Mouse (Mus musculus) heart, embryonic 12.5 days (tissue): ENCODE results near the gene Mccc1. TPM values are rescaled to one million over a fixed set of nuclear protein-coding genes. Genes with fewer than 3 reads are reported as not detected.

Experiments used
- ATAC-seq: fragments of 200-750 bp; cut with Nextera tagmentation; 2 replicates; pipeline ENCODE4 v1.8.0; 2017; ENCODE audit warnings: moderate TSS enrichment, moderate library complexity; ENCODE audit not compliant: insufficient number of reproducible peaks, low FRiP score
- H3K27ac ChIP-seq: fragments of 300-500 bp; sonication (generic); 2 replicates; pipeline ENCODE4 v1.5.1; 2016; ENCODE audit warnings: mild to moderate bottlenecking, moderate library complexity; ENCODE audit not compliant: poor library complexity, severe bottlenecking
- H3K27me3 ChIP-seq: fragments of 300-500 bp; sonication (generic); replicated peaks from 2 replicates; pipeline ENCODE4 v1.6.1; 2016; ENCODE audit warnings: mild to moderate bottlenecking, moderate library complexity
- H3K36me3 ChIP-seq: fragments of 300-500 bp; sonication (generic); 2 replicates; pipeline ENCODE4 v1.6.1; 2016; ENCODE audit warnings: mild to moderate bottlenecking, moderate library complexity
- H3K4me1 ChIP-seq: fragments of 300-500 bp; sonication (generic); replicated peaks from 2 replicates; pipeline ENCODE4 v1.6.1; 2016; ENCODE audit warnings: mild to moderate bottlenecking
- H3K4me2 ChIP-seq: fragments of 300-500 bp; sonication (generic); 2 replicates; pipeline ENCODE4 v1.6.1; 2016; ENCODE audit warnings: mild to moderate bottlenecking, moderate library complexity
- H3K4me3 ChIP-seq: fragments of 300-500 bp; sonication (generic); 2 replicates; pipeline ENCODE4 v1.5.1; 2016; ENCODE audit warnings: mild to moderate bottlenecking
- H3K9ac ChIP-seq: fragments of 300-500 bp; sonication (generic); 2 replicates; pipeline ENCODE4 v1.6.1; 2016; ENCODE audit warnings: mild to moderate bottlenecking, moderate library complexity
- H3K9me3 ChIP-seq: fragments of 300-500 bp; sonication (generic); replicated peaks from 2 replicates; pipeline ENCODE4 v1.6.1; 2016; ENCODE audit warnings: mild to moderate bottlenecking, moderate library complexity
- WGBS: fragments of 180-500 bp; shearing (Covaris S2); methylation state at CpG from one replicate; pipeline ENCODE4 v1.1.7; 2016; 5-methylcytosine and 5-hydroxymethylcytosine counted together
- polyA plus RNA-seq: library from polyadenylated mRNA; unstranded; fragments of >200 nt; fragmentation: Nextera tagmentation; extraction: Ambion mirVana; gene quantifications from 2 replicates; pipeline ENCODE4 v1.2.1, GENCODE M21; 2016

Gene Mccc1
- polyA plus RNA-seq, 1 experiment from 2014 or later, result 50.7 TPM

DNA sequence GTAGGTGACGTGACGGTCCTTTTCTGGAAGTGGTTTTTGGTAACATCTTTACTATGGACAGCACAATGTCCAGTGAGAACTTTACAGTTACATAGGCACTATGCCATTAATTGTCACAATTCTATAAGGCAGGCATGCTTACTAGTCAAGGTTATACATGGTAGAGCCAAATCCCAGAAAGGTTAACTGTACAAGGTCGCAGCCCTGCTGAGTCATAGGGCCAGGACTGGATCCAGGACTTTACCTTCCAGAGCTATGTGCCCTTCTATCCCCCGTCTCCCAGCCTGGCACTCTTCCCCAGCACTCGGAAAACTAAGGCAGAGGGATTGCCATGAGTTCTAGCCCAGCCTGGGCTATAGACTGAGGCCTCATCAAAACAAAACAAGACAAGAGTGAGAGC, 36.6 kb downstream of the Mccc1 start:
- ATAC-seq, result no peak
- Histone ChIP-seq H3K9ac (no peak overlapping the region), H3K9me3 (no peaks in the 10 kb centered on the region), H3K4me2 (no peak overlapping the region), H3K27me3 (no peaks in the 10 kb centered on the region), H3K4me1 (no peaks in the 10 kb centered on the region), H3K27ac (no peak overlapping the region), H3K36me3 (peaks cover 51% of the 10 kb centered on the region), H3K4me3 (no peak overlapping the region)
- 88% methylated on average over 5 of the region's 5 CpGs for WGBS

DNA sequence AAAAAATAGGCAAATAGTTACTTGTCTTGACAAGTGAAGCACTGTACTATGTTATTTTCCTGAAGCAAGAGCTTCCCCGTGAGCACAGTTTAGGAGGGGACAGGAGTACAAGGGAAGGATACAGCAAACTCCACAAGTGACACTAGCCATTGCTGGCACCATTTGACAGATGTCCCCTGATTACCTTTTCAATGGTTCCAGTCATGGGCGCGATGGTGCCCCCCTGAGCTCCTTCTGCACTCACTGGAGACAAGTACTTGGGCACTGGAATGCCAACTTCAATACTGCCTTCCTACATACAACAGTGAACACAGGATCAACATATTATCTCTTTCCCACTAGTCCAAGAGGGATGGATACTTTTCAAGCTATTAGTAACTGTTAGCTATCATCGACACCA, 37.1 kb downstream of the Mccc1 start:
- Histone ChIP-seq H3K4me1 (no peaks in the 10 kb centered on the region), H3K9me3 (no peaks in the 10 kb centered on the region), H3K27ac (no peak overlapping the region), H3K36me3 (peaks cover 55% of the 10 kb centered on the region), H3K4me3 (no peak overlapping the region), H3K9ac (no peak overlapping the region), H3K27me3 (no peaks in the 10 kb centered on the region), H3K4me2 (no peak overlapping the region)
- ATAC-seq, result no peak
- WGBS, result 80% methylated on average over 4 of the region's 4 CpGs

DNA sequence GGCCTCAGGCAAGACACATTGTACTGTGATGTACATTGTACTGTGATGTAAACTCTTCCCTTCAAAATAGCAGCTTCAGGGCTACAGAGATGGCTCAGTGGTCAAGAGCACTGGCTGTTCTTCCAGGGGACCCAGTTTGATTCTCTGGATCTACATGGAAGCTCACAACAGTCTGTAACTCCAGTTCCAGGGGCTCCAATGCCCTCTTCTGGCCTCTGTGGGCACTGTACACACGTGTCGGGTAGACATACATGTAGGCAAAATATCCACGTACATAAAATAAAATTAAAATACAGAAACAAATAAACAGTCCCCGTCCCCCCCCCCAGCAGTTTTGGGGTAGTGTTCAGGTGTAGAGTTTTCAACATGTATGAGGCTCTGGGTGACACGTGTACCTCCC, 37.5 kb downstream of the Mccc1 start:
- peaks cover 60% of the 10 kb centered on the region for H3K36me3 ChIP-seq
- H3K27ac ChIP-seq, result no peak overlapping the region
- H3K4me2 ChIP-seq, result no peak overlapping the region
- no peak overlapping the region for H3K9ac ChIP-seq
- H3K4me1 ChIP-seq, result no peaks in the 10 kb centered on the region
- ATAC-seq, result no peak
- no peaks in the 10 kb centered on the region for H3K27me3 ChIP-seq
- no peak overlapping the region for H3K4me3 ChIP-seq
- 90% methylated on average over 5 of the region's 5 CpGs for WGBS
- no peaks in the 10 kb centered on the region for H3K9me3 ChIP-seq

- Histone ChIP-seq H3K36me3 (peaks cover 50% of the 10 kb centered on the region), H3K9me3 (no peaks in the 10 kb centered on the region), H3K4me1 (no peaks in the 10 kb centered on the region), H3K4me2 (no peak overlapping the region), H3K27me3 (no peaks in the 10 kb centered on the region), H3K4me3 (no peak overlapping the region), H3K27ac (no peak overlapping the region; the same call in 1 of the 2 replicates), H3K9ac (no peak overlapping the region)
- WGBS, result 86% methylated on average over 3 of the region's 3 CpGs
- no peak for ATAC-seq
Measured at GRCm38 (mm10) chr3:35957230-35957629, 43.2 kb downstream of the Mccc1 start.

GRCm38 (mm10) chr3:35954901-35955575, 45.4 kb downstream of the Mccc1 start:
- ATAC-seq, result no peak
- Histone ChIP-seq H3K4me2 (no peak overlapping the region), H3K9me3 (no peaks in the 10 kb centered on the region), H3K27me3 (no peaks in the 10 kb centered on the region), H3K9ac (no peak overlapping the region), H3K4me1 (no peaks in the 10 kb centered on the region), H3K4me3 (no peak overlapping the region), H3K27ac (no peak overlapping the region), H3K36me3 (peaks cover 34% of the 10 kb centered on the region)
- whole genome bisulfite sequencing, result 91% methylated on average over 11 of the region's 11 CpGs

DNA sequence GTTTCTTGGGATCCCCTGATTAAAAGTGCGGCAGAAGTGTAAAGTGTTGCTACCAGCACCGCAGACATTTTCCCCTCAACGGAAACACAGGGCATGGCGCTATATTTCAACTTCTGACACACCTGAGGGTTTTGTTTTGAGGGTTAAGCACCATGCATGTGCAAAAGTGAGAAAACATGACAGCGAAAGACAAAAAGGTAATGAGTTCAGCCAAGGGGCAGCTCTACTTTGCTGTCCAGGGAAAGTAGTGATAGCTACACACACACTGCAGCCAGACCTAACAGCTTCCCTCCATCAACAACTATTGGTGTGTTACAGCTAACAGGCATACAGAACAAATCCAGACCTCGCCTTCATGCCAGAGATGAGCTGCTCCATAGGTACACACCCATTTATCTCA, 46.7 kb downstream of the Mccc1 start:
- no peaks in the 10 kb centered on the region for H3K4me1 ChIP-seq
- no peak overlapping the region for H3K9ac ChIP-seq
- peaks cover 24% of the 10 kb centered on the region for H3K36me3 ChIP-seq
- H3K27me3 ChIP-seq, result no peaks in the 10 kb centered on the region
- no peaks in the 10 kb centered on the region for H3K9me3 ChIP-seq
- no peak overlapping the region for H3K27ac ChIP-seq
- no peak overlapping the region for H3K4me3 ChIP-seq
- H3K4me2 ChIP-seq, result no peak overlapping the region
- ATAC-seq, result no peak
- 81% methylated on average over 6 of the region's 6 CpGs for WGBS

- H3K27ac ChIP-seq, result no peak overlapping the region
- H3K9me3 ChIP-seq, result no peaks in the 10 kb centered on the region
- ATAC-seq, result no peak
- 36% methylated on average over 1 of the region's 1 CpGs for WGBS
- H3K4me1 ChIP-seq, result no peaks in the 10 kb centered on the region
- H3K4me3 ChIP-seq, result no peak overlapping the region
- no peaks in the 10 kb centered on the region for H3K27me3 ChIP-seq
- no peak overlapping the region for H3K9ac ChIP-seq
- H3K4me2 ChIP-seq, result no peak overlapping the region
- H3K36me3 ChIP-seq, result peaks cover 18% of the 10 kb centered on the region; the same call in 1 of the 2 replicates
Measured at GRCm38 (mm10) chr3:35953184-35953583, 47.3 kb downstream of the Mccc1 start.

- no peak overlapping the region for H3K9ac ChIP-seq
- no peak overlapping the region for H3K4me3 ChIP-seq
- no peak overlapping the region for H3K27ac ChIP-seq
- WGBS, result 92% methylated on average over 7 of the region's 7 CpGs
- no peaks in the 10 kb centered on the region for H3K27me3 ChIP-seq
- ATAC-seq, result no peak
- no peaks in the 10 kb centered on the region for H3K36me3 ChIP-seq
- H3K4me2 ChIP-seq, result no peak overlapping the region
- H3K9me3 ChIP-seq, result no peaks in the 10 kb centered on the region
- no peaks in the 10 kb centered on the region for H3K4me1 ChIP-seq
Measured at GRCm38 (mm10) chr3:35948197-35948596, 52.3 kb downstream of the Mccc1 start.

DNA sequence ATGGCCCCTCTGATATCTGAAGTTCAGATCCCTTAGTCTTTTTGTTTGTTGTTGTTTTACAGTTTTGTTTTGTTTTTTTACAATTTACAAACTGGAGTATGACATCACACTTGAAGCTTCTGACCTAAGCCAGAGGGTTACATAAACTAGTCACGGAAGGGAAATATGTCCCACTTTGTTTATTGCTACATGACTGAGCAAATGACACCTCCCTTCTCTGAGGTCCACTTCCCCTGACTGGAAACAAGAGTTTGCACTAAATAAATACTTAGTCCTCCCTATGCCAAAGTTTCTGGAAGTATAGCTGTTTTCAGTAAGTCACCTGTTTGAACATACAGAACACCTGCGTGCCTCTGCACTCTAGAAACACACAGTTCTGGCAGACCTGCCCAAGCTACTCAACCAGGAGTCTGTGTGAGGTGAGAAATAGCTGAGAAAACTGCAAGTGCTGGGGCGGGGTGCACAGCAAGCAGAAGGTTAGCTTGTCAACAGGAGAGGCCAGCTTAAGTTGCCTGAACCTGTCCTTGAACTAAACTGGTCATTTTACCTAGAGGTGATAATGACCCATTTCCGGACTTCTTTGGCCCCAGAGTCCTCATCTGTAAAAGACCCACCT, 59.9 kb downstream of the Mccc1 start:
- H3K9me3 ChIP-seq, result no peaks in the 10 kb centered on the region
- ATAC-seq, result no peak
- no peak overlapping the region for H3K4me2 ChIP-seq
- peaks cover 5% of the 10 kb centered on the region; the same call in 1 of the 2 replicates for H3K36me3 ChIP-seq
- H3K27ac ChIP-seq, result no peak overlapping the region
- H3K9ac ChIP-seq, result no peak overlapping the region
- no peaks in the 10 kb centered on the region for H3K4me1 ChIP-seq
- 78% methylated on average over 4 of the region's 4 CpGs for WGBS
- no peak overlapping the region for H3K4me3 ChIP-seq
- H3K27me3 ChIP-seq, result no peaks in the 10 kb centered on the region

DNA sequence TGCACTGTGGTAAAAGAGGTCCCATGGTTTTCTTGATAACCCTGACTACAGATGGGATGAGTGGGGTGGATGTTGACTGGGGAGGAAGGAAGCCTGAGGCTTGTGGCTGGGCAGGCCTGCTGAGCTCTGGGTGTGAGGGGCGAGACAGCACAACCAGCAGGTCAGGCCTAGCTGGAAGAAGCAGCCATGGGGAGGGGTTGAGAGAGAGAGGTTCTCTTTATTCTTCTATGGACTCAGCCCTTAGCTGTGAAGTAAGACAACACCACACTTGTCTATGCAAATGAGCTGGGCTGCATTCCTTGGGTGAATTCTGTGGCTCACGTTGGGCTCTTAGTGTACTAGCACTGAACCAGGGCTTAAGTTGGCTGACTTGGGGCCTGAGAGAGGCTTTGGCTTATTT, 60.4 kb downstream of the Mccc1 start:
- Histone ChIP-seq H3K4me3 (no peak overlapping the region), H3K9me3 (no peaks in the 10 kb centered on the region), H3K27ac (no peak overlapping the region), H3K27me3 (no peaks in the 10 kb centered on the region), H3K4me1 (no peaks in the 10 kb centered on the region), H3K4me2 (no peak overlapping the region), H3K9ac (no peak overlapping the region), H3K36me3 (peaks cover 5% of the 10 kb centered on the region; the same call in 1 of the 2 replicates)
- 36% methylated on average over 2 of the region's 2 CpGs for WGBS
- no peak for ATAC-seq

GRCm38 (mm10) chr3:35937345-35937744, 63.1 kb downstream of the Mccc1 start, which contains the start of gene Dcun1d1:
TSS of gene Dcun1d1 (minus strand) at chr3:35937445.
- H3K4me1 ChIP-seq, result peaks cover 11% of the 10 kb centered on the region; the same call in 1 of the 2 replicates
- H3K9me3 ChIP-seq, result no peaks in the 10 kb centered on the region
- no peak for ATAC-seq
- no peak within 1 kb of the TSS for H3K4me3 ChIP-seq
- H3K36me3 ChIP-seq, result peaks cover 5% of the 10 kb centered on the region; the same call in 1 of the 2 replicates
- H3K27ac ChIP-seq, result no peak within 1 kb of the TSS
- H3K9ac ChIP-seq, result no peak within 1 kb of the TSS
- WGBS, result 90% methylated on average over 6 of the region's 6 CpGs
- no peak within 1 kb of the TSS for H3K4me2 ChIP-seq
- H3K27me3 ChIP-seq, result no peaks in the 10 kb centered on the region
